Mouse (Mus musculus): ENCODE measurements at regions not wholly inside any gene's neighbourhood (a gene's known extent, or its start where the extent isn't known, plus 50 kb on each side); places are given as distances from the start of the nearest gene placed in this dataset.

DNA sequence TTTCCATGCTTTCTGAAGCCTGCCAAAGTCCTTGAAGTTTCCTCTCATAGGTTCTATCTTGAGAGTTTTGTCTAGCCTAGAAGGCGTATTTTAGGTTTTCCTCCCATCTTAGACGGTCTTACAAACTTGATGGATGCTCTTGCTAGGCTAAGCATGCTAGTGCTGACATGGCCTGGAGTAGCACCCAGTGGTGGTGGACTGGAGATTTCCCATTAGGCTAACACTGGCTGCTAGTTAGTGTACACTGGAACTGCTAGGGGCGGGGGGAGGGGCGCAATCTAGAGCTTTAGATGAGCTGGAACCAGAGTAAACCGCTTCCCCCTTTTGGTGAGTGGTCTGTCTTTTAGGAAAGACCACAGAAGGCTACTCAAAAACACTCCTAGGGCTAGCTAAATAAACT lies 51.7 kb upstream of the Gm11983 start:
- WGBS = 91% methylated on average over 5 of the region's 5 CpGs
- Histone ChIP-seq H3K36me3 (replicated peaks) (no peaks in the 10 kb centered on the region), H3K27ac (no peak overlapping the region), H3K27me3 (ENCODE audit: poor library complexity, severe bottlenecking) (no peaks in the 10 kb centered on the region), H3K4me3 (no peak overlapping the region), H3K4me1 (no peaks in the 10 kb centered on the region), H3K9me3 (no peaks in the 10 kb centered on the region)
- DNase-seq (ENCODE audit: extremely low spot score, low spot score) = no peak
